Mouse (Mus musculus) megakaryocyte, adult 5-6 weeks (primary cell): ENCODE data around the gene Xcr1. TPM values are rescaled to one million over a fixed set of nuclear protein-coding genes. Genes with fewer than 3 reads are reported as not detected.
A peak's percentile ranks its signal among the peaks of the same experiment; 100 is the strongest.

Experiments
- ATAC-seq: 2 replicates; pipeline ENCODE4 v1.8.0; 2016; ENCODE audit warnings: mild to moderate bottlenecking, inconsistent platforms; ENCODE audit not compliant: poor library complexity, severe bottlenecking
- total RNA-seq, 2 experiments: library from RNA; stranded (forward) in 1 of 2; stranded (reverse) in 1 of 2; fragments of 153-499, 151-499 nt in 1 of 2; fragments of 221-1000, 200-1000 nt in 1 of 2; gene quantifications; 2 replicates each; pipeline versions ENCODE4 v1.2.3 to v1.2.4; 2015 to 2017

Gene Xcr1
- total RNA-seq, 2 experiments from 2014 or later: 0.16 to 0.18 TPM

GRCm38 (mm10) chr9:123815996-123816395 lies 45.8 kb downstream of the Xcr1 start:
- ATAC-seq: no peak

DNA sequence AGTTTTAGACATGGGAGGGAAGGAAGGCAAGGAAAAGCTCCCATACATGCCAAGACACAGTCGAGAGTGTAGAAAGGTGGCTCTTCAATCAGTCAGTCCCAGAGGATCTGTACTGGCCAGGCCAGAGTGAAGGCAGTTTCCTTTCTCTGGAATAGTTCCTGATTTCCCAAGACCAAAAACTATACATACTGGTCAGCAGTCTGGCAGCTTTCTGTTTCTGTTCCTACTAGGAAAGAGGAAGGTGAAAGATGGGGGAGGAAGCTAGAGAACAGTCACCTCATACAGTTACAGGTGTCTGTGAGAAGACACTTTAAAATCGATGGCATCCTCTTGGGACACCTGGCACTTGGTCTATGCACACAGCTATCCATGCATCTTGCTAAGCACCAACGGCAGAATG lies 46.4 kb downstream of the Xcr1 start:
- ATAC-seq: peak; percentile 84

GRCm38 (mm10) chr9:123814821-123815220 lies 47.0 kb downstream of the Xcr1 start:
- ATAC-seq: 0 out of 2 replicates have a peak, but pooled peaks have one; percentile 2

GRCm38 (mm10) chr9:123814326-123814725 lies 47.5 kb downstream of the Xcr1 start:
- ATAC-seq: peak; percentile 46; the same call in 1 of the 2 replicates

DNA sequence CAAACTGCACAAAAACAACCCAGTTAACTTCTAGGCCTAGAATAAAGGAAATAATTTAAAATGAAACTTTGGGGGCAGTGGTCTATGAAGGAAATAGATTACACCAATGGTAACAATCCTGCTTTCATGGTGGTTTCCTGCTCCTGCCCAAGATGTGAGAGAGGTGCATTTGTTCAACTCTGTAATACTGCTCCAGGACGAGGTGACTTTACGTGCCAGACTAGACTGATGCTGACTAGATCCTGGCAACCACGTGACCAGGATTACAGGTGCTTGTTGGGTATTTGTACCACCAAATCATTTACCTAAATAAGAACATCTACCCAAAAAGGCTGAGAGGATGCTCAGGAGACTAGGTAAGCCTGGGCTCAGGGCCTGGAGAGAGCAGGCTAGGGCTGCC lies 50.0 kb downstream of the Xcr1 start:
- no peak for ATAC-seq

- ATAC-seq: no peak
These were observed 53.2 kb downstream of the Xcr1 start for GRCm38 (mm10) chr9:123808583-123808982.

DNA sequence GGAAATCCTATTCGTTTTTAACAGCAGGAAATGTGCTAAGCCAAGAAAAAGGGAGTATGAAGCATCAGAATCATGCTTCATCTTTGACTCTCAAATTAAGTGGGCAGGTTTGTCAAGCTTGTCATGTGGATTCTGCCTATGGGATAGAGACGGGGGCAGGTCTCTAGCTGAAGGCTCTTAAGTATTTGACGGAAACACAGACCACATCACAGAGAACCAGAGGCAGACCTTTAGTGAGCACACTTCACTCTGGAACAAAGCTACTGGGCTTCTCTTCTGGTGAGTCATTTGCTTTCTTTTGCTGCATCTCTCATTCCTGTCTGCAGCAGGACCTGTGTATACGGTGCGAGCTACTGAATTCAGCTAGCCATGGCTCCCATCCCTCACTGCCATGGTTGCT lies 55.6 kb downstream of the Xcr1 start, which contains the start of gene Cxcr6:
Gene Cxcr6, plus strand, starts transcription at position 209 of the 400 bp plus-strand sequence.
- ATAC-seq: no peak

DNA sequence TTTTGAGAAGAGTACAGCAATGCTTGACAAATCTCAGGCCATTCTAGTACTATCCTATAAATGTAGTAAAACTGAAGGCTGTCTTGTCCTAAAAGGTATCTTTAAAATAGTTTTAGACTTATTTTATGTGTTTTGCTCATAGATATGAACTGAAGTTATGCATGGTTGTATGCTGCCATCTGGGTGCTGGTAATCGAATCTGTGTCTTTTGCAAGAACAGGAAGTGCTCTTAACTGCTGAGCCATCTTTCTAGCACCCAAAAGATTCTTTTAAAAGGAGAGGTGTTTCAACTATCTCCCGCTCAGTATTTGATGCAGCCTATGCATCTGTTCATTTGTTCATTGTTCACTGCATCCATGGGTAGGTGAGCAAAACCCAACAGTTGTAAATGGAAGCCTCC lies 56.6 kb downstream of the Xcr1 start:
- no peak for ATAC-seq

DNA sequence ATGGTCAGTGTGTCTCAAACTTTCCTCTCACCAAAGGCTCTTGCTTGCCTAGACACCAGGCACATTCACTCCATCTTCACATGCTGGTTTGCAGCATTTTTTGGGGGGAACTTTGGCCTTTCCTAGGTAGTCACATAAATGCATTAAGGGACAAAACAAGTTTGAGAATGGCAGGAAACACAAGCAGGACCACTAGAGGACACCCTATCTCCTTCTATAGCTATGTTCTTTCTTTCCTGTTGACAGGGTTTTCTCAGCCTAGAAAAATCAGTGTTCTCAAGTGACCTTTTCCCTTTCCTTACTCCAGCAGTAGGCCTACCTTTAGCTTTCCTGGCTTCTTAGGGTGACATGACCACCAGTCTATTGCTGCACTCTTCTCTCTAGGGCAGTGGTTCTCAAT lies 58.9 kb downstream of the Xcr1 start:
- no peak for ATAC-seq

DNA sequence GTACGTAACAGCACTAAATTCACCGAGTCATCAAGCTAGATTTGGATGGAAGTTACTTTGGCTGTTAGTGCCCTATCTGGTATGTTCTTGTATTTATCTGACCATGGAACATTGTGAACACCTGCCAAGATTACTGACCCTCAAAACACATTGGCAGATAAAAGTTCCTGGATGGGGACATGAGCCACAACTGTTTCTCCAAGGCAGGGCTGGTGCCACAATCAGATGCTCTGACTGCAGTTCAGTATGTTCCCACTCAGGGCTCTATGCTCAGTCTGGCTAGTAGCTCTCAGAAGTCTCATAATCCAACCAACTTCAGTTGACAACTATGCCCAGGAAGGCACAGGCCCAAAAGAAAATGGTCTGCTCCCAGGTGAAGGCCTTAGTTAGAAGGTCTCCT lies 59.4 kb downstream of the Xcr1 start:
- ATAC-seq: no peak

Other genes starting within 250 kb of the Xcr1 start
- gene Slc6a20b, start 229.5 kb downstream of the Xcr1 start, total RNA-seq (2015): not detected in 2 replicates
- gene Slc6a20b, start 229.5 kb downstream of the Xcr1 start, total RNA-seq (2017): 0.12 and 0.22 TPM in 2 replicates
- gene Ccr9, start 183.6 kb downstream of the Xcr1 start, total RNA-seq (2015): 0.78 and 1.4 TPM in 2 replicates
- 1.1 and 1.4 TPM in 2 replicates for gene Ccr9, start 183.6 kb downstream of the Xcr1 start, total RNA-seq (2017)
- 0.42 and 1.3 TPM in 2 replicates for gene Slc6a20a, start 183.1 kb downstream of the Xcr1 start, total RNA-seq (2015)
- gene Slc6a20a, start 183.1 kb downstream of the Xcr1 start, total RNA-seq (2017): 0.11 and 0.85 TPM in 2 replicates
- gene Lztfl1, start 144.3 kb downstream of the Xcr1 start, total RNA-seq (2015): 23.5 and 31.5 TPM in 2 replicates
- 25.5 and 26.1 TPM in 2 replicates for gene Lztfl1, start 144.3 kb downstream of the Xcr1 start, total RNA-seq (2017)
- gene Cxcr6, start 55.6 kb downstream of the Xcr1 start, total RNA-seq (2015): 1.4 and 3.7 TPM in 2 replicates
- gene Cxcr6, start 55.6 kb downstream of the Xcr1 start, total RNA-seq (2017): 0.89 and 2.7 TPM in 2 replicates
- gene Fyco1, start 10.1 kb downstream of the Xcr1 start, total RNA-seq (2015): 20.3 and 24.4 TPM in 2 replicates
- gene Fyco1, start 10.1 kb downstream of the Xcr1 start, total RNA-seq (2017): 18.2 and 22.2 TPM in 2 replicates
- 119 and 127 TPM in 2 replicates for gene Ccr1, start 106.7 kb upstream of the Xcr1 start, total RNA-seq (2015)
- gene Ccr1, start 106.7 kb upstream of the Xcr1 start, total RNA-seq (2017): 94.4 and 94.8 TPM in 2 replicates
- gene Ccr1l1, start 116.4 kb upstream of the Xcr1 start, total RNA-seq (2015): 0.23 and 1.0 TPM in 2 replicates
- gene Ccr1l1, start 116.4 kb upstream of the Xcr1 start, total RNA-seq (2017): 0.33 TPM in 1 of 2 replicates, not detected in the other
- 15.1 and 20.7 TPM in 2 replicates for gene Ccr3, start 159.9 kb upstream of the Xcr1 start, total RNA-seq (2015)
- 22.2 and 28.5 TPM in 2 replicates for gene Ccr3, start 159.9 kb upstream of the Xcr1 start, total RNA-seq (2017)
- 1,125 and 1,272 TPM in 2 replicates for gene Ccr2, start 239.9 kb upstream of the Xcr1 start, total RNA-seq (2015)
- gene Ccr2, start 239.9 kb upstream of the Xcr1 start, total RNA-seq (2017): 1,533 and 1,632 TPM in 2 replicates